Mouse (Mus musculus) thymus, adult 2 months (tissue): ENCODE results near the gene Hoxb9. TPM values are rescaled to one million over a fixed set of nuclear protein-coding genes. Genes with fewer than 3 reads are reported as not detected.

Experiments
- DNase-seq: peaks from one replicate; pipeline ENCODE4 v3.0.0; 2021
- H3K27ac ChIP-seq: fragments of 200-500 bp; 2 replicates; pipeline ENCODE4 v1.5.1; 2012; ENCODE audit warnings: low read length, control low read depth; ENCODE audit not compliant: control insufficient read depth, insufficient read depth
- H3K27me3 ChIP-seq: fragments of 200-500 bp; 2 replicates; pipeline ENCODE4 v1.6.1; 2012; ENCODE audit warnings: mild to moderate bottlenecking, low read length, moderate library complexity, mixed read lengths; ENCODE audit not compliant: control insufficient read depth, insufficient read depth
- H3K36me3 ChIP-seq: fragments of 200-500 bp; 2 replicates; pipeline ENCODE4 v1.6.1; 2012; ENCODE audit warnings: mild to moderate bottlenecking, low read length, moderate library complexity; ENCODE audit not compliant: control insufficient read depth, insufficient read depth
- H3K4me1 ChIP-seq: fragments of 200-500 bp; replicated peaks from 2 replicates; pipeline ENCODE4 v1.6.1; 2012; ENCODE audit warnings: low read length; ENCODE audit not compliant: control insufficient read depth, insufficient read depth
- H3K4me3 ChIP-seq: fragments of 200-500 bp; 2 replicates; pipeline ENCODE4 v1.5.1; 2012; ENCODE audit warnings: mild to moderate bottlenecking, low read length, control low read depth, moderate library complexity; ENCODE audit not compliant: control insufficient read depth, insufficient read depth
- CTCF ChIP-seq: fragments of 200-500 bp; IDR thresholded peaks from 2 replicates; pipeline ENCODE4 v1.5.1; 2012; ENCODE audit warnings: mild to moderate bottlenecking, control low read depth, low read length, moderate library complexity, borderline replicate concordance; ENCODE audit not compliant: control insufficient read depth, poor library complexity, insufficient read depth; ENCODE audit errors: extremely low read depth
- POLR2A ChIP-seq: fragments of 200-500 bp; IDR thresholded peaks from 2 replicates; pipeline ENCODE4 v1.6.1; 2012; ENCODE audit warnings: mild to moderate bottlenecking, low read length, control low read depth, moderate library complexity; ENCODE audit not compliant: control insufficient read depth, poor library complexity, insufficient read depth; ENCODE audit errors: extremely low read depth
- WGBS: fragments of 180-500 bp; shearing (Covaris S2); methylation state at CpG from one replicate; pipeline ENCODE4 v1.1.7; 2018; 5-methylcytosine and 5-hydroxymethylcytosine counted together
- polyA plus RNA-seq: library from polyadenylated mRNA; depleted of rRNA; stranded (reverse); fragments of >200 nt; gene quantifications from 2 replicates; pipeline ENCODE4 v1.2.3, GENCODE M21; 2012

Hoxb9 gene
- polyA plus RNA-seq, 1 experiment = 0.22 TPM

DNA sequence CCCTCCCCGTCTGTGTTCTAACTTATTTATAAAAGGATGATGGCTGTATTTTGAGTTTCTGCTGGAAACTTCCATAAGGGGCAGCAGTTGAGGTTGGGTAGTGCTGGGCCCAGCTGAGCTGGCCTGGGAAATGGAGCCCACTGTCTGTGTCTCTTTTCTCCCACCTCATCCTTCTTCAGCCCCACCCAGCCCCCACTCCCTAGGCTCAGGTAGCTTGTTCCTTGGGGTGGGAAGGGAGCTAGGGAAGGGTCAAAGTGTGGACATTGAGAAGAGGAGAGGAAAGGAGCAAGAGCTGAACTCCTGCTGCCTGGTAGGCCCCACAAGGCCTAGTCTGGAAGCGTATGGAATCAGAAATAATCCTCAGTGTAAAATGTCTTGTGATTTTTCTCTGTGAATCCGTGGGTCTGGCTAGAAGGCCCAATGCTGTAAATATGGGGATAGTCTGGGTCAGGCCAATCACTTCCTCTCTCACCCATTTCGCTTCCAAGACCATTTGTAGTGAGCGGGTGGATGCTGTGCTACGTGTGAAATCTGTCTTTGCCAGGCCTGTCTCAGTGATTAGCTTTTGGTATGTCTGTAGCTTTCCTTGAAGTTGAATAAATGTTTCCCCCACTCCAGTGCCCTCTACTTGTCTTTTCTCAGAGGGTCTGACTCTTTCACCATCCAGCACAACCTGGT lies 34.4 kb downstream of the Hoxb9 start:
- WGBS = 89% methylated on average over 6 of the region's 6 CpGs
- no peak for TF ChIP-seq POLR2A
- TF ChIP-seq CTCF = no peak
- no peaks in the 10 kb centered on the region for H3K36me3 ChIP-seq
- no peak for DNase-seq
- H3K27ac ChIP-seq = no peak overlapping the region
- peaks cover 7% of the 10 kb centered on the region for H3K27me3 ChIP-seq
- no peak overlapping the region for H3K4me3 ChIP-seq
- H3K4me1 ChIP-seq = no peaks in the 10 kb centered on the region

DNA sequence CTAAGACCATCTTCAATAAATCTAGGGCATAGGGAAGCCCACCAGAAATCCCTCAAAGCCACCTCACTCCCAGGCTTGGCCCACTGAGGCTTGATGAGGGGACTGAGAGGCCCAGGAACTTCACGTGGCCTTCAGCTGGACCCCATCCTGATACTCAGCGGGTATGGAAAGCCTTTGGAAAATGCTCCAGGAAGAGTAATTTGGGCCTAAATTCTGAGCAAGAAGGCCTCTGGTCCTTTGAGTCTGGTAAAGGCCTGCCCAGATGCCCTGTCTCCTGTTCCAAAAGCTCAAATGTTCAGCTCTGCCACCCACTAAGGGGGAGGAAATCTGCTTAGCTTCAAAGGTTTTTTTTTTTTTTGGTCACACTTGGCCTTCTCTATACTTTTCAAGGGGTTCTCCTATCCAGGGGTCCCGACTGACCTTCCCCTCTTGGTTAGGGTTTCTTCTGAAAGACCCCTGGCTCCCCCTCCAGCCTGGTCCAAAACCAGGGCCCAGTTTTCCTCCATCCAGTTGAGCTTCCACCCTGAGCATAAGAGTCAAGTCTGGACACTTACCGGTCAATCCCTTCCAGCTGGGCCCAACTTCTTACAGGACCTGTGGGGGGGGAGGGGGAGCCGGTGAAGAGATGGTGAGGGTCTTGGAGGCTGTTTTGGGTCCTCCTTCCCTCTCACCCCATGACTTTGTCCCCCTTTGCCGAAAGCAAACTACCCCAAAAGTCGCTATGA lies 35.1 kb downstream of the Hoxb9 start:
- 78% methylated on average over 7 of the region's 7 CpGs for WGBS
- no peak overlapping the region for H3K27ac ChIP-seq
- H3K4me3 ChIP-seq = no peak overlapping the region
- DNase-seq = no peak
- peaks cover 4% of the 10 kb centered on the region; the same call in 1 of the 2 replicates for H3K4me1 ChIP-seq
- no peaks in the 10 kb centered on the region for H3K36me3 ChIP-seq
- H3K27me3 ChIP-seq = peaks cover 7% of the 10 kb centered on the region
- TF ChIP-seq CTCF = no peak
- no peak for TF ChIP-seq POLR2A

DNA sequence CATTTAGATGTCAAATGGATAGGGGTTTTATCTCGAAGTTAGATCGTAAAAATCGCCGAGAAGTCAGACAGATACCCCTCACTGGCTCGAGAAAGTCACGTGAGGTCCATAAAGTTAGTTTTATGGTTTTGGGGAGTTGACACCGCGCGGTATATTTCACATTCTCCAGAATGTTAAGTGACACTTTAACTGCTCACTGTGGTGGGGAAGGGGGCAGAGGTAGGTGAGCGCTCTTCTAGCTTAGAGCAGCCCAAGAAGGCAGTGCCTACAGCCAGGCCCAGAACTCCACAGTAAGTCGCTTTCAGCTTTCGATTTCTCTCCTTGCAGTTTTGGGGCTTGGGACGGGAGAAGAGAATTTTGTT lies 35.6 kb downstream of the Hoxb9 start:
- DNase-seq = no peak
- H3K4me3 ChIP-seq = no peak overlapping the region
- TF ChIP-seq POLR2A (no peak), CTCF (no peak)
- H3K36me3 ChIP-seq = no peaks in the 10 kb centered on the region
- H3K4me1 ChIP-seq = peaks cover 6% of the 10 kb centered on the region; the same call in 1 of the 2 replicates
- 47% methylated on average over 13 of the region's 13 CpGs for WGBS
- peaks cover 7% of the 10 kb centered on the region for H3K27me3 ChIP-seq
- H3K27ac ChIP-seq = no peak overlapping the region

DNA sequence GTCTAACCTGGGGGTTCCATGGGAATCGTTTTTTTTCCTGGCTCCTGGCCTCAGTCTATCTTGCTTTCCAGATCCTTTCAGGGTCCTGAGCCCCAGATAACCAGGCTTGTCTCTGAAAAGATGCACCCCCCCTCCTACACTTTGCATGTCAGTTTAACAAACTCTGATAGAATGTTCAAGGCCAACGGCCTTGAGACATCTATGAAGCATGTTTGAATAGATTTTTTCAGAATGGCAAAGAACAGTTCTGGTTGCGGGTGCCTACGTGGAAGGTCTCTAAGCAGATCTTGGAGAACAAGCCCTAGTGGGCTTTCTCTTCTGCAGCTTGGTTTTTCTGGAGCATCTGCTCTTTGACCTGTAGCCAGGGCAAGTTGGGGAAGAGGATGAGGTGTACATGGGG lies 37.5 kb downstream of the Hoxb9 start:
- Histone ChIP-seq H3K27me3 (peaks cover 10% of the 10 kb centered on the region), H3K36me3 (no peaks in the 10 kb centered on the region), H3K27ac (no peak overlapping the region), H3K4me1 (peaks cover 9% of the 10 kb centered on the region; the same call in 1 of the 2 replicates), H3K4me3 (no peak overlapping the region)
- TF ChIP-seq POLR2A = no peak
- no peak for TF ChIP-seq CTCF
- no peak for DNase-seq
- WGBS = 65% methylated on average over 4 of the region's 4 CpGs

DNA sequence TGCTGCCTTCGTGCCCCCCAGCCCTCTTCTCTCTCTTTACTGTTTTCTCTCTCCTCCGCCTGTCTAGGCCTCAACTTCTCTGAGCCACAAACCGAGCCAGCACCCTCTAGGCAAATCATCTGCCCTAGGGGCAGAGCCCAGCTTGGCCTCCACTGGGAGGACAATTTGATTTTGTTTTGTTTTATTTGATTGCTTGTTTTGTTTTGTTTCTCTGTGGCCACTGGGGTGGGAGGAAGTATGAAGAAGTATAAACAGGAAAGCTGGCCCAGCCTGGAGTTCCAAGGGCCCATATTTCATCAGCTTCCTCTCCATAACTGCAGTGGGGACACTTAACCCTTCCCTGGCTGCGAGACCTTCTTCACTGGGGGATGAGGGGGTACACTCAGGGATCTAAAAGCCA lies 38.0 kb downstream of the Hoxb9 start:
- H3K27me3 ChIP-seq = peaks cover 15% of the 10 kb centered on the region
- no peaks in the 10 kb centered on the region for H3K36me3 ChIP-seq
- H3K4me3 ChIP-seq = no peak overlapping the region
- TF ChIP-seq POLR2A = no peak
- TF ChIP-seq CTCF = no peak
- no peak for DNase-seq
- H3K4me1 ChIP-seq = peaks cover 9% of the 10 kb centered on the region; the same call in 1 of the 2 replicates
- 60% methylated on average over 4 of the region's 4 CpGs for WGBS
- no peak overlapping the region for H3K27ac ChIP-seq

DNA sequence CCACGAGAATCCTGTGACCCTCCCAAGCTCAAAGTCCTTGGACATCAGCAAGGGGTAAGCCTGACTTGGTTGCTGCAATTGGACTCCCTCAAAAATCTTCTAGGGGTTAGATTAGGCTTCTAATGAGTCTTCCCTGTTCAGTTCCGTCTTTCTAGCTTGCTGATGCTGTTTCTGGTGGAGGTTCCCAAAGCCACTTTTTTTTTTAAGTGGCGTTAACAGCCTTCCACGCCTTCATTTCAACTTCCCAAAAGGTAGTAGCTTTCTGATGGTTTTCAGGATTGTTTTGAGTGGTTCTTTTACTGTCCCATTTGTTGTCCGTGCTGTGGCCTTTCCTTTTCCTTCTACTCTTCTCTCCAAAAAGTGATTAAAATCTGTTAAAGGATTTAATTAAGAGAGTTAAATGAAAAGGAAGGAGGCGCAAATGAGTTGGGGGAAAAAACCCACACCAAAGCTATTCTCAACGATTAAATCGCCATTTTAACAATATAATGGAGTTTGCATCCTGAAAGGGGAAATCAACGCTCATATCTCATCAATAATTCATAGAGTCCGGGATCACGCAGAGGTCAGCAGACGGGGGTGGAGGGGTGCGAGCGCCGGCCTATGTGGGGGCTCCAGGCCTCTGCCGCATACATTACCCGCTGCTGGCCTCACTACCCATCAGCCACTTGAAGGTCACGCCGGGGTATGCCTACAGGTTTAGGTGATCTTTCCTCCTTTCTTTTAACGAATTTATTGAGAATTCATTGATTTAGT lies 39.1 kb downstream of the Hoxb9 start:
- TF ChIP-seq CTCF = no peak
- TF ChIP-seq POLR2A = no peak
- no peak overlapping the region for H3K4me3 ChIP-seq
- no peaks in the 10 kb centered on the region for H3K36me3 ChIP-seq
- DNase-seq = no peak
- WGBS = 78% methylated on average over 20 of the region's 20 CpGs
- peaks cover 19% of the 10 kb centered on the region for H3K27me3 ChIP-seq
- no peak overlapping the region for H3K27ac ChIP-seq
- H3K4me1 ChIP-seq = peaks cover 9% of the 10 kb centered on the region; the same call in 1 of the 2 replicates
